Mouse (Mus musculus): ENCODE results near the gene Khk. TPM values are rescaled to one million over a fixed set of nuclear protein-coding genes. Genes with fewer than 3 reads are reported as not detected.

The Khk gene
- polyA plus RNA-seq (2014; fragmentation: Illumina TruSeq; extraction: RNeasy Lipid Tissue Mini Kit (QIAGEN cat#74804); ENCODE audit: low read depth, low replicate concordance), result 53.3 TPM

GRCm38 (mm10) chr5:30921256-30922033 lies at the start of gene Khk:
TSS of gene Khk (plus strand) at chr5:30921431.

GRCm38 (mm10) chr5:30888337-30889087 lies 32.7 kb upstream of the Khk start, which contains the start of gene Agbl5:
TSS of gene Agbl5 (plus strand) at chr5:30888694.

GRCm38 (mm10) chr5:30907413-30908059 lies 13.7 kb upstream of the Khk start, which contains the start of gene Ost4:
TSS of gene Ost4 (minus strand) at chr5:30907788.

GRCm38 (mm10) chr5:30913060-30913841 lies 8.0 kb upstream of the Khk start, which contains the start of gene Emilin1:
TSS of gene Emilin1 (plus strand) at chr5:30913402.

GRCm38 (mm10) chr5:30944956-30945781 lies 23.9 kb downstream of the Khk start, which contains the start of gene Cgref1:
TSS of gene Cgref1 (minus strand) at chr5:30945591.

GRCm38 (mm10) chr5:30959966-30960501 lies 38.8 kb downstream of the Khk start, which contains the start of gene Preb:
TSS of gene Preb (minus strand) at chr5:30960361.

GRCm38 (mm10) chr5:30968416-30968815 lies 47.2 kb downstream of the Khk start, which contains the start of gene Tcf23:
TSS of gene Tcf23 (plus strand) at chr5:30968662.

Other genes with a start within 250 kb of the Khk start
- 1.2 TPM for gene Dpysl5, start 209.9 kb upstream of the Khk start, polyA plus RNA-seq (2014; fragmentation: Illumina TruSeq; extraction: RNeasy Lipid Tissue Mini Kit (QIAGEN cat#74804); ENCODE audit: low read depth, low replicate concordance)
- gene Mapre3, start 106.8 kb upstream of the Khk start, polyA plus RNA-seq (2014; fragmentation: Illumina TruSeq; extraction: RNeasy Lipid Tissue Mini Kit (QIAGEN cat#74804); ENCODE audit: low read depth, low replicate concordance), result 29.3 TPM
- 63.2 TPM for gene Tmem214, start 53.4 kb upstream of the Khk start, polyA plus RNA-seq (2014; fragmentation: Illumina TruSeq; extraction: RNeasy Lipid Tissue Mini Kit (QIAGEN cat#74804); ENCODE audit: low read depth, low replicate concordance)
- gene Agbl5, start 32.7 kb upstream of the Khk start, polyA plus RNA-seq (2014; fragmentation: Illumina TruSeq; extraction: RNeasy Lipid Tissue Mini Kit (QIAGEN cat#74804); ENCODE audit: low read depth, low replicate concordance), result 24.3 TPM
- gene Ost4, start 13.6 kb upstream of the Khk start, polyA plus RNA-seq (2014; fragmentation: Illumina TruSeq; extraction: RNeasy Lipid Tissue Mini Kit (QIAGEN cat#74804); ENCODE audit: low read depth, low replicate concordance), result 382 TPM
- gene Emilin1, start 8.0 kb upstream of the Khk start, polyA plus RNA-seq (2014; fragmentation: Illumina TruSeq; extraction: RNeasy Lipid Tissue Mini Kit (QIAGEN cat#74804); ENCODE audit: low read depth, low replicate concordance), result 31.7 TPM
- 1.9 TPM for gene Cgref1, start 24.2 kb downstream of the Khk start, polyA plus RNA-seq (2014; fragmentation: Illumina TruSeq; extraction: RNeasy Lipid Tissue Mini Kit (QIAGEN cat#74804); ENCODE audit: low read depth, low replicate concordance)
- 157 TPM for gene Preb, start 38.9 kb downstream of the Khk start, polyA plus RNA-seq (2014; fragmentation: Illumina TruSeq; extraction: RNeasy Lipid Tissue Mini Kit (QIAGEN cat#74804); ENCODE audit: low read depth, low replicate concordance)
- 4.2 TPM for gene Tcf23, start 47.2 kb downstream of the Khk start, polyA plus RNA-seq (2014; fragmentation: Illumina TruSeq; extraction: RNeasy Lipid Tissue Mini Kit (QIAGEN cat#74804); ENCODE audit: low read depth, low replicate concordance)
- gene Atraid, start 126.9 kb downstream of the Khk start, polyA plus RNA-seq (2014; fragmentation: Illumina TruSeq; extraction: RNeasy Lipid Tissue Mini Kit (QIAGEN cat#74804); ENCODE audit: low read depth, low replicate concordance), result 188 TPM
- gene Slc5a6, start 127.5 kb downstream of the Khk start, polyA plus RNA-seq (2014; fragmentation: Illumina TruSeq; extraction: RNeasy Lipid Tissue Mini Kit (QIAGEN cat#74804); ENCODE audit: low read depth, low replicate concordance), result 17.8 TPM
- 109 TPM for gene Cad, start 133.3 kb downstream of the Khk start, polyA plus RNA-seq (2014; fragmentation: Illumina TruSeq; extraction: RNeasy Lipid Tissue Mini Kit (QIAGEN cat#74804); ENCODE audit: low read depth, low replicate concordance)
- 2.3 TPM for gene Dnajc5g, start 184.9 kb downstream of the Khk start, polyA plus RNA-seq (2014; fragmentation: Illumina TruSeq; extraction: RNeasy Lipid Tissue Mini Kit (QIAGEN cat#74804); ENCODE audit: low read depth, low replicate concordance)
- 8.9 TPM for gene Slc30a3, start 186.8 kb downstream of the Khk start, polyA plus RNA-seq (2014; fragmentation: Illumina TruSeq; extraction: RNeasy Lipid Tissue Mini Kit (QIAGEN cat#74804); ENCODE audit: low read depth, low replicate concordance)
- not detected for gene Trim54, start 195.3 kb downstream of the Khk start, polyA plus RNA-seq (2014; fragmentation: Illumina TruSeq; extraction: RNeasy Lipid Tissue Mini Kit (QIAGEN cat#74804); ENCODE audit: low read depth, low replicate concordance)
- gene Ucn, start 217.4 kb downstream of the Khk start, polyA plus RNA-seq (2014; fragmentation: Illumina TruSeq; extraction: RNeasy Lipid Tissue Mini Kit (QIAGEN cat#74804); ENCODE audit: low read depth, low replicate concordance), result not detected
- 65.2 TPM for gene Mpv17, start 232.8 kb downstream of the Khk start, polyA plus RNA-seq (2014; fragmentation: Illumina TruSeq; extraction: RNeasy Lipid Tissue Mini Kit (QIAGEN cat#74804); ENCODE audit: low read depth, low replicate concordance)

All from adipose tissue, adult 10 weeks (tissue).